8 mouse cellular contexts compared by ENCODE assay signal in genomic region chr10:78008169-78008568, GRCm38 (mm10). TPM values are rescaled to one million over a fixed set of nuclear protein-coding genes. Genes with fewer than 3 reads are reported as not detected.
A peak's percentile ranks its signal among the peaks of the same experiment; 100 is the strongest.
DNase-seq lines count a peak whose midpoint lies in the region; ATAC-seq and TF ChIP-seq lines count a peak whose summit lies in the region.

No protein-coding gene starts in this region.

- H3K27me3 ChIP-seq in megakaryocyte, embryonic 14.5 days (replicated peaks), result no peaks in the 10 kb centered on the region
- H3K27me3 ChIP-seq in forebrain, postnatal 0 days (ENCODE audit: insufficient read depth, low read length), result no peaks in the 10 kb centered on the region
- no peaks in the 10 kb centered on the region for H3K27me3 ChIP-seq in liver, embryonic 12.5 days (replicated peaks)
- no peaks in the 10 kb centered on the region for H3K27me3 ChIP-seq in stomach, embryonic 16.5 days (ENCODE audit: control insufficient read depth, insufficient read depth, low read length)

- peak overlapping the region; percentile 99 for H3K4me3 ChIP-seq in megakaryocyte, embryonic 14.5 days (replicated peaks)
- H3K4me3 ChIP-seq in forebrain, postnatal 0 days (ENCODE audit: low read depth, low read length), result peak overlapping the region; percentile 74
- H3K4me3 ChIP-seq in liver, embryonic 12.5 days, result peak overlapping the region; percentile 86
- H3K4me3 ChIP-seq in stomach, embryonic 16.5 days (replicated peaks; ENCODE audit: low read length), result peak overlapping the region; percentile 75

- no peak for DNase-seq in forebrain, postnatal 0 days
- DNase-seq in adrenal gland, postnatal 25 days, result no peak
- DNase-seq in thymus, postnatal 0 days (ENCODE audit: low spot score), result no peak
- no peak for DNase-seq in cerebellum, adult 9-11 months

- H3K36me3 ChIP-seq in megakaryocyte, embryonic 14.5 days (replicated peaks; ENCODE audit: low read length), result peaks cover 49% of the 10 kb centered on the region
- no peaks in the 10 kb centered on the region for H3K36me3 ChIP-seq in forebrain, postnatal 0 days (ENCODE audit: insufficient read depth)
- H3K36me3 ChIP-seq in liver, embryonic 12.5 days, result peaks cover 42% of the 10 kb centered on the region
- no peaks in the 10 kb centered on the region for H3K36me3 ChIP-seq in stomach, embryonic 16.5 days (ENCODE audit: control insufficient read depth, insufficient read depth, low read length)

- no peak overlapping the region for H3K27ac ChIP-seq in forebrain, postnatal 0 days (ENCODE audit: low read depth, low read length)
- peak overlapping the region; percentile 99 for H3K27ac ChIP-seq in liver, embryonic 12.5 days
- peak overlapping the region; percentile 99 for H3K27ac ChIP-seq in stomach, embryonic 16.5 days (ENCODE audit: low read length)

- H3K4me1 ChIP-seq in megakaryocyte, embryonic 14.5 days, result peaks cover 66% of the 10 kb centered on the region
- peaks cover 16% of the 10 kb centered on the region for H3K4me1 ChIP-seq in forebrain, postnatal 0 days (ENCODE audit: insufficient read depth)
- H3K4me1 ChIP-seq in liver, embryonic 12.5 days, result peaks cover 65% of the 10 kb centered on the region
- peaks cover 43% of the 10 kb centered on the region for H3K4me1 ChIP-seq in stomach, embryonic 16.5 days (ENCODE audit: control insufficient read depth, insufficient read depth, low read length)

- TF ChIP-seq CTCF in forebrain, postnatal 0 days (IDR thresholded peaks at IDR 0.05; ENCODE audit: low read depth), result no peak

- peak overlapping the region; percentile 89 for H3K4me2 ChIP-seq in forebrain, postnatal 0 days (ENCODE audit: low read depth)
- H3K4me2 ChIP-seq in liver, embryonic 12.5 days, result peak overlapping the region; percentile 98
- peak overlapping the region; percentile 82 for H3K4me2 ChIP-seq in stomach, embryonic 16.5 days (ENCODE audit: low read depth, low read length)

- no peaks in the 10 kb centered on the region for H3K9me3 ChIP-seq in megakaryocyte, embryonic 14.5 days
- no peaks in the 10 kb centered on the region for H3K9me3 ChIP-seq in forebrain, postnatal 0 days (ENCODE audit: low read length)
- H3K9me3 ChIP-seq in liver, embryonic 12.5 days (replicated peaks), result no peaks in the 10 kb centered on the region
- no peaks in the 10 kb centered on the region for H3K9me3 ChIP-seq in stomach, embryonic 16.5 days (replicated peaks; ENCODE audit: control insufficient read depth, low read length)

- WGBS in forebrain, postnatal 0 days, result 87% methylated on average over 3 of the region's 3 CpGs
- WGBS in liver, embryonic 12.5 days (ENCODE audit: insufficient replicate concordance), result 18% methylated on average over 3 of the region's 3 CpGs
- 75% methylated on average over 3 of the region's 3 CpGs for WGBS in stomach, embryonic 16.5 days

- ATAC-seq in megakaryocyte, adult 5-6 weeks (ENCODE audit: poor library complexity, severe bottlenecking), result no peak
- ATAC-seq in forebrain, postnatal 0 days, result no peak
- peak; percentile 68 for ATAC-seq in liver, embryonic 12.5 days
- ATAC-seq in stomach, embryonic 16.5 days (ENCODE audit: insufficient read depth, low FRiP score), result no peak

- peak overlapping the region; percentile 74 for H3K9ac ChIP-seq in forebrain, postnatal 0 days
- peak overlapping the region; percentile 95 for H3K9ac ChIP-seq in liver, embryonic 12.5 days
- peak overlapping the region; percentile 86 for H3K9ac ChIP-seq in stomach, embryonic 16.5 days (ENCODE audit: low read length)

RNA-seq across cellular contexts. Expression of gene Pfkl, which starts 1.7 kb away (rescaled TPM):
- 333 and 674 TPM in 2 replicates for polyA plus RNA-seq in megakaryocyte, embryonic 14.5 days (2012; ENCODE audit: insufficient read depth, low replicate concordance)
- 6.9 and 7.0 TPM in 2 replicates for total RNA-seq in megakaryocyte, adult 5-6 weeks (2015)
- 13.6 and 16.9 TPM in 2 replicates for total RNA-seq in megakaryocyte, adult 5-6 weeks (2017)
- total RNA-seq in forebrain, postnatal 0 days (2014; rRNA removed), result 85.6 and 112 TPM in 2 replicates
- polyA plus RNA-seq in forebrain, postnatal 0 days (2015; fragmentation: Nextera tagmentation; extraction: Ambion mirVana), result 57.3 and 72.9 TPM in 2 replicates
- polyA plus RNA-seq in liver, embryonic 12.5 days (2016; fragmentation: Nextera tagmentation; extraction: Ambion mirVana), result 152 and 157 TPM in 2 replicates
- 195 and 225 TPM in 2 replicates for polyA plus RNA-seq in stomach, embryonic 16.5 days (2015; fragmentation: Nextera tagmentation; extraction: Ambion mirVana)
- total RNA-seq in adrenal gland, postnatal 25 days (2021), result 91.4 and 96.0 TPM in 2 replicates
- polyA plus RNA-seq in thymus, postnatal 0 days (2015; fragmentation: Nextera tagmentation; extraction: Ambion mirVana), result 41.1 and 45.5 TPM in 2 replicates

RNA-seq across cellular contexts. Expression of gene 1810043G02Rik, which starts 29.8 kb away (rescaled TPM):
- polyA plus RNA-seq in megakaryocyte, embryonic 14.5 days (2012; ENCODE audit: insufficient read depth, low replicate concordance), result 10.0 and 22.2 TPM in 2 replicates
- 9.1 and 12.3 TPM in 2 replicates for total RNA-seq in megakaryocyte, adult 5-6 weeks (2015)
- 12.2 and 15.8 TPM in 2 replicates for total RNA-seq in megakaryocyte, adult 5-6 weeks (2017)
- 46.5 and 50.4 TPM in 2 replicates for total RNA-seq in forebrain, postnatal 0 days (2014; rRNA removed)
- 54.5 and 56.8 TPM in 2 replicates for polyA plus RNA-seq in forebrain, postnatal 0 days (2015; fragmentation: Nextera tagmentation; extraction: Ambion mirVana)
- 6.7 and 6.9 TPM in 2 replicates for polyA plus RNA-seq in liver, embryonic 12.5 days (2016; fragmentation: Nextera tagmentation; extraction: Ambion mirVana)
- 24.8 and 25.2 TPM in 2 replicates for polyA plus RNA-seq in stomach, embryonic 16.5 days (2015; fragmentation: Nextera tagmentation; extraction: Ambion mirVana)
- 18.5 and 22.1 TPM in 2 replicates for total RNA-seq in adrenal gland, postnatal 25 days (2021)
- polyA plus RNA-seq in thymus, postnatal 0 days (2015; fragmentation: Nextera tagmentation; extraction: Ambion mirVana), result 20.9 and 21.0 TPM in 2 replicates

RNA-seq across cellular contexts. Expression of gene Dnmt3l, which starts 33.6 kb away (rescaled TPM):
- polyA plus RNA-seq in megakaryocyte, embryonic 14.5 days (2012; ENCODE audit: insufficient read depth, low replicate concordance), result not detected in 2 replicates
- 2.5 TPM in 1 of 2 replicates, not detected in the other for total RNA-seq in megakaryocyte, adult 5-6 weeks (2015)
- 0.37 TPM in 1 of 2 replicates, not detected in the other for total RNA-seq in megakaryocyte, adult 5-6 weeks (2017)
- not detected in 2 replicates for total RNA-seq in forebrain, postnatal 0 days (2014; rRNA removed)
- not detected in 2 replicates for polyA plus RNA-seq in forebrain, postnatal 0 days (2015; fragmentation: Nextera tagmentation; extraction: Ambion mirVana)
- not detected in 2 replicates for polyA plus RNA-seq in liver, embryonic 12.5 days (2016; fragmentation: Nextera tagmentation; extraction: Ambion mirVana)
- 0.56 and 0.63 TPM in 2 replicates for polyA plus RNA-seq in stomach, embryonic 16.5 days (2015; fragmentation: Nextera tagmentation; extraction: Ambion mirVana)
- total RNA-seq in adrenal gland, postnatal 25 days (2021), result 30.7 and 36.2 TPM in 2 replicates
- polyA plus RNA-seq in thymus, postnatal 0 days (2015; fragmentation: Nextera tagmentation; extraction: Ambion mirVana), result 0.69 and 1.1 TPM in 2 replicates

RNA-seq across cellular contexts. Expression of gene Aire, which starts 35.2 kb away (rescaled TPM):
- not detected in 2 replicates for polyA plus RNA-seq in megakaryocyte, embryonic 14.5 days (2012; ENCODE audit: insufficient read depth, low replicate concordance)
- total RNA-seq in megakaryocyte, adult 5-6 weeks (2015), result not detected in 2 replicates
- total RNA-seq in megakaryocyte, adult 5-6 weeks (2017), result not detected in 2 replicates
- total RNA-seq in forebrain, postnatal 0 days (2014; rRNA removed), result 0.15 TPM in 1 of 2 replicates, not detected in the other
- 0.14 and 0.29 TPM in 2 replicates for polyA plus RNA-seq in forebrain, postnatal 0 days (2015; fragmentation: Nextera tagmentation; extraction: Ambion mirVana)
- polyA plus RNA-seq in liver, embryonic 12.5 days (2016; fragmentation: Nextera tagmentation; extraction: Ambion mirVana), result 0.06 TPM in 1 of 2 replicates, not detected in the other
- 0.15 and 0.20 TPM in 2 replicates for polyA plus RNA-seq in stomach, embryonic 16.5 days (2015; fragmentation: Nextera tagmentation; extraction: Ambion mirVana)
- not detected in 2 replicates for total RNA-seq in adrenal gland, postnatal 25 days (2021)
- polyA plus RNA-seq in thymus, postnatal 0 days (2015; fragmentation: Nextera tagmentation; extraction: Ambion mirVana), result 8.8 and 10.1 TPM in 2 replicates

RNA-seq across cellular contexts. Expression of gene Trpm2, which starts 37.8 kb away (rescaled TPM):
- polyA plus RNA-seq in megakaryocyte, embryonic 14.5 days (2012; ENCODE audit: insufficient read depth, low replicate concordance), result 2.7 TPM in 1 of 2 replicates, not detected in the other
- 15.2 and 20.7 TPM in 2 replicates for total RNA-seq in megakaryocyte, adult 5-6 weeks (2015)
- total RNA-seq in megakaryocyte, adult 5-6 weeks (2017), result 33.5 and 35.8 TPM in 2 replicates
- 5.5 and 8.7 TPM in 2 replicates for total RNA-seq in forebrain, postnatal 0 days (2014; rRNA removed)
- 2.4 and 4.5 TPM in 2 replicates for polyA plus RNA-seq in forebrain, postnatal 0 days (2015; fragmentation: Nextera tagmentation; extraction: Ambion mirVana)
- polyA plus RNA-seq in liver, embryonic 12.5 days (2016; fragmentation: Nextera tagmentation; extraction: Ambion mirVana), result 1.1 and 1.2 TPM in 2 replicates
- 1.1 and 1.5 TPM in 2 replicates for polyA plus RNA-seq in stomach, embryonic 16.5 days (2015; fragmentation: Nextera tagmentation; extraction: Ambion mirVana)
- total RNA-seq in adrenal gland, postnatal 25 days (2021), result 1.2 and 2.7 TPM in 2 replicates
- polyA plus RNA-seq in thymus, postnatal 0 days (2015; fragmentation: Nextera tagmentation; extraction: Ambion mirVana), result 18.1 and 21.8 TPM in 2 replicates
